20 mouse cellular contexts compared by ENCODE assay signal in the genomic region with DNA sequence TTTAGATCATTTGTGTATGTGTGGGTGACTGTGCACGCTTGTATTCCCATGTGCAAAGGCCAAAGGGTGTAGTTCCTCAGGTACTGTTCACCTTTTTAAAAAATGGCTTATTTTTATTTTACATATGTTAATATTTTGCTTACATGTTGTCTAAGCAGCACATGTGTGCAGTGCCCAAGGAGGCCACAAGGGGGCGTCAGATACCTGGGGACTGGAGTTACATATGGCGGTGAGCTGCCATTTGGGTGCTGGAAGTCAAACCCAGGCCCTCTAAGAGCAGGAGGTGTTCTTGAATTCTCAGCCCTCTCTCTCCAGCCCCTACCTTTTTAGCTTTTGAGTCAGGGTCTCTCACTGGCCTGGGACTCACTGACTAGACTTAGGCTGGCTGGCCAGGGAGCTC. TPM values are rescaled to one million over a fixed set of nuclear protein-coding genes. Genes with fewer than 3 reads are reported as not detected.
DNase-seq lines count a peak whose midpoint lies in the region; ATAC-seq and TF ChIP-seq lines count a peak whose summit lies in the region.
"Had no signal": no experiment of that assay in that cellular context is flagged by ENCODE, and none has a peak within 500 bp of the region (broad histone marks: within the 10 kb centered on the region; RNA-seq: fewer than 3 reads in every experiment).

No protein-coding gene starts in this region.

- H3K4me1 ChIP-seq in ES-E14 (ENCODE audit: control insufficient read depth in 2 of 2, insufficient read depth in 2 of 2, low read length in 2 of 2, poor library complexity in 1 of 2) = no peaks in the 10 kb centered on the region
- H3K4me1 ChIP-seq in forebrain, embryonic 13.5 days = peaks cover 32% of the 10 kb centered on the region

- H3K9me3 ChIP-seq in ES-E14 (ENCODE audit: control insufficient read depth, insufficient read depth, low read depth, low read length) = no peaks in the 10 kb centered on the region
- H3K9me3 ChIP-seq in forebrain, embryonic 13.5 days (replicated peaks) = peaks cover 5% of the 10 kb centered on the region; the same call in 1 of the 2 replicates
- H3K9me3 ChIP-seq: lung, embryonic 15.5 days had no signal

- H3K9ac ChIP-seq in ES-E14 (ENCODE audit: insufficient read depth, low read depth, low read length, poor library complexity, severe bottlenecking) = no peak overlapping the region
- H3K9ac ChIP-seq in forebrain, embryonic 13.5 days = no peak overlapping the region
- H3K9ac ChIP-seq: forebrain, embryonic 12.5 days; lung, embryonic 15.5 days had no signal

- 69% methylated on average over 3 of the region's 3 CpGs for WGBS in forebrain, embryonic 13.5 days

- H3K4me2 ChIP-seq in forebrain, embryonic 13.5 days = no peak overlapping the region
- H3K4me2 ChIP-seq: forebrain, embryonic 12.5 days; lung, embryonic 15.5 days had no signal

- H3K27me3 ChIP-seq in forebrain, embryonic 13.5 days = peaks cover 47% of the 10 kb centered on the region

- H3K36me3 ChIP-seq in ES-E14 (ENCODE audit: control insufficient read depth, insufficient read depth, low read length, poor library complexity, severe bottlenecking) = no peaks in the 10 kb centered on the region
- H3K36me3 ChIP-seq in forebrain, embryonic 13.5 days (ENCODE audit: poor library complexity, severe bottlenecking) = no peaks in the 10 kb centered on the region
- H3K36me3 ChIP-seq: forebrain, embryonic 12.5 days; heart, embryonic 10.5 days; lung, embryonic 15.5 days had no signal

- no peak for DNase-seq in layer of hippocampus, adult 2 months (ENCODE audit: low spot score in 2 of 2)
- DNase-seq in layer of hippocampus, adult 9-11 months = no peak
- DNase-seq in A20 (ENCODE audit: low read depth, low spot score) (peak; percentile 14), ES-E14 (ENCODE audit: low read depth, low spot score) (peak; percentile 38)
- DNase-seq in induced T-regulatory cell, adult 2 months (ENCODE audit: low read depth) = peak; percentile 16
- no peak for DNase-seq in cerebellum, postnatal 25 days
- no peak for DNase-seq in c-Kit-positive CD71-positive TER-119-positive erythroid progenitor cells, embryonic 14.5 days (ENCODE audit: low spot score)
- DNase-seq: cerebellum, postnatal 14 days; left cerebral cortex, postnatal 4 days; thymus, postnatal 25 days had no signal

- H3K27ac ChIP-seq in layer of hippocampus, adult 2 months = no peak overlapping the region
- H3K27ac ChIP-seq in ES-E14 (ENCODE audit: insufficient read depth, low read depth, low read length, poor library complexity, severe bottlenecking) = no peak overlapping the region
- H3K27ac ChIP-seq in forebrain, embryonic 13.5 days = no peak overlapping the region
- H3K27ac ChIP-seq: forebrain, embryonic 12.5 days; heart, embryonic 10.5 days; kidney, postnatal 0 days; lung, embryonic 15.5 days had no signal

- ATAC-seq in forebrain, embryonic 13.5 days = no peak
- ATAC-seq: activated CD4-positive, CD25-positive, alpha-beta regulatory T cell, adult 4 months; inflammation-experienced regulatory T-cells, adult 6 months had no signal

- TF ChIP-seq CTCF in layer of hippocampus, adult 2 months (conservative IDR thresholded peaks at IDR 0.05) = peak; percentile 48

- no peak overlapping the region for H3K4me3 ChIP-seq in layer of hippocampus, adult 2 months
- H3K4me3 ChIP-seq in ES-E14 (ENCODE audit: insufficient read depth in 1 of 2, low read depth in 1 of 2, low read length in 2 of 2, poor library complexity in 1 of 2, severe bottlenecking in 1 of 2) = no peak overlapping the region
- no peak overlapping the region for H3K4me3 ChIP-seq in forebrain, embryonic 13.5 days
- H3K4me3 ChIP-seq: forebrain, embryonic 12.5 days; heart, embryonic 10.5 days; lung, embryonic 15.5 days; megakaryocyte, embryonic 14.5 days had no signal

- in situ Hi-C loops in ES-E14 (cut with MboI; ENCODE audit: low sequenced_read_pairs in 2 of 2, unreplicated experiment in 2 of 2) = no loop called here

TF ChIP-seq in ES-E14, 5 proteins besides CTCF, POLR2A, EP300 and RAD21:
- TF ChIP-seq HCFC1 (IDR thresholded peaks at IDR 0.05; ENCODE audit: borderline replicate concordance, insufficient read depth, low read length) = no peak
- no peak for TF ChIP-seq CHD2 (IDR thresholded peaks at IDR 0.05; ENCODE audit: low read depth, low read length)
- TF ChIP-seq MAFK (IDR thresholded peaks at IDR 0.05; ENCODE audit: insufficient read depth, low read depth, low read length) = no peak
- no peak for TF ChIP-seq ZNF384 (IDR thresholded peaks at IDR 0.05; ENCODE audit: low read depth, low read length)
- no peak for TF ChIP-seq ZC3H11A (IDR thresholded peaks at IDR 0.05; ENCODE audit: borderline replicate concordance, low read depth, low read length)
TF ChIP-seq in ES-E14: peak in this region for 0.

RNA-seq across cellular contexts. Expression of gene Lmx1b, which starts 58.6 kb away (rescaled TPM):
- under 1 TPM; 0.10 to 0.41 TPM for total RNA-seq in layer of hippocampus, adult 2 months (2021)
- total RNA-seq in ES-E14 (2012; rRNA removed) = 0.32 and 0.67 TPM in 2 replicates
- polyA plus RNA-seq in forebrain, embryonic 13.5 days (2015; fragmentation: Nextera tagmentation; extraction: Ambion mirVana) = 0.12 and 0.54 TPM in 2 replicates
- total RNA-seq: monocyte, adult 5-6 weeks; neutrophil, adult 5-6 weeks had no signal
- polyA plus RNA-seq: activated CD4-positive, CD25-positive, alpha-beta regulatory T cell, adult 4 months; inflammation-experienced regulatory T-cells, adult 6 months had no signal

Comparison
In these comparisons a context has a peak if more than half of its experiments do, and no peak if none do; other contexts are left out.
1. DNase-seq: peak in A20 (single experiment), ES-E14 (single experiment) and induced T-regulatory cell, adult 2 months (single experiment); none in layer of hippocampus, adult 2 months (0 of 2), layer of hippocampus, adult 9-11 months (single experiment), cerebellum, postnatal 25 days (0 of 2) and c-Kit-positive CD71-positive TER-119-positive erythroid progenitor cells, embryonic 14.5 days (single experiment).